Mouse (Mus musculus) liver, embryonic 11.5 days (tissue): ENCODE data around the gene Enpep. TPM values are rescaled to one million over a fixed set of nuclear protein-coding genes. Genes with fewer than 3 reads are reported as not detected.

Source experiments
- ATAC-seq: fragments of 200-750 bp; cut with Nextera tagmentation; replicated peaks from 2 replicates; pipeline ENCODE4 v1.8.0; 2017; ENCODE audit warnings: moderate number of reproducible peaks, mild to moderate bottlenecking, moderate TSS enrichment, moderate library complexity; ENCODE audit not compliant: low FRiP score
- DNase-seq: peaks from one replicate; pipeline ENCODE4 v3.0.0-alpha.2; 2017; ENCODE audit warnings: low spot score
- H3K27ac ChIP-seq: fragments of 300-500 bp; sonication (generic); 2 replicates; pipeline ENCODE4 v1.5.1; 2014; ENCODE audit warnings: mild to moderate bottlenecking, low read depth, low read length, control low read depth
- H3K27me3 ChIP-seq: fragments of 300-500 bp; sonication (generic); replicated peaks from 2 replicates; pipeline ENCODE4 v1.6.1; 2014; ENCODE audit warnings: low read length, mixed read lengths; ENCODE audit not compliant: control insufficient read depth, insufficient read depth
- H3K36me3 ChIP-seq: fragments of 300-500 bp; sonication (generic); 2 replicates; pipeline ENCODE4 v1.6.1; 2014; ENCODE audit warnings: mild to moderate bottlenecking, low read length, moderate library complexity, mixed read lengths; ENCODE audit not compliant: control insufficient read depth, insufficient read depth
- H3K4me1 ChIP-seq: fragments of 300-500 bp; sonication (generic); replicated peaks from 2 replicates; pipeline ENCODE4 v1.6.1; 2014; ENCODE audit warnings: low read length, mixed read lengths; ENCODE audit not compliant: control insufficient read depth, insufficient read depth
- H3K4me2 ChIP-seq: fragments of 300-500 bp; sonication (generic); 2 replicates; pipeline ENCODE4 v1.6.1; 2014; ENCODE audit warnings: mild to moderate bottlenecking, control low read depth, moderate library complexity
- H3K4me3 ChIP-seq: fragments of 300-500 bp; sonication (generic); 2 replicates; pipeline ENCODE4 v1.5.1; 2014; ENCODE audit warnings: low read depth, low read length, control low read depth
- H3K9ac ChIP-seq: fragments of 300-500 bp; sonication (generic); 2 replicates; pipeline ENCODE4 v1.6.1; 2014; ENCODE audit warnings: low read depth, low read length, control low read depth
- H3K9me3 ChIP-seq: fragments of 300-500 bp; sonication (generic); 2 replicates; pipeline ENCODE4 v1.6.1; 2016; ENCODE audit warnings: low read length, inconsistent platforms, mixed read lengths; ENCODE audit not compliant: control insufficient read depth
- WGBS: fragments of 180-500 bp; shearing (Covaris S2); extraction: QIAGEN DNeasy Blood & Tissue Kit; methylation state at CpG from one replicate; pipeline ENCODE4 v1.1.7; 2014; 5-methylcytosine and 5-hydroxymethylcytosine counted together
- polyA plus RNA-seq: library from polyadenylated mRNA; unstranded; fragments of >200 nt; fragmentation: Nextera tagmentation; extraction: Ambion mirVana; gene quantifications from 2 replicates; pipeline ENCODE4 v1.2.1, GENCODE M21; 2014

The Enpep gene
- polyA plus RNA-seq, 1 experiment from 2014 or later: 4.3 TPM

- no peak overlapping the region for H3K4me3 ChIP-seq
- H3K36me3 ChIP-seq: no peaks in the 10 kb centered on the region
- no peak overlapping the region for H3K4me2 ChIP-seq
- ATAC-seq: no peak
- H3K9ac ChIP-seq: no peak overlapping the region
- WGBS: 43% methylated on average over 10 of the region's 10 CpGs
- no peaks in the 10 kb centered on the region for H3K9me3 ChIP-seq
- H3K27me3 ChIP-seq: no peaks in the 10 kb centered on the region
- H3K27ac ChIP-seq: no peak overlapping the region
- no peaks in the 10 kb centered on the region for H3K4me1 ChIP-seq
- DNase-seq: no peak
These were observed 24.3 kb downstream of the Enpep start for GRCm38 (mm10) chr3:129308102-129308752.

GRCm38 (mm10) chr3:129303941-129304340 is 28.6 kb downstream of the Enpep start:
- Histone ChIP-seq H3K36me3 (no peaks in the 10 kb centered on the region), H3K4me3 (no peak overlapping the region), H3K4me2 (no peak overlapping the region), H3K27ac (no peak overlapping the region), H3K4me1 (no peaks in the 10 kb centered on the region), H3K9ac (no peak overlapping the region), H3K27me3 (no peaks in the 10 kb centered on the region), H3K9me3 (no peaks in the 10 kb centered on the region)
- DNase-seq (no peak), ATAC-seq (no peak)
- 14% methylated on average over 3 of the region's 3 CpGs for WGBS

DNA sequence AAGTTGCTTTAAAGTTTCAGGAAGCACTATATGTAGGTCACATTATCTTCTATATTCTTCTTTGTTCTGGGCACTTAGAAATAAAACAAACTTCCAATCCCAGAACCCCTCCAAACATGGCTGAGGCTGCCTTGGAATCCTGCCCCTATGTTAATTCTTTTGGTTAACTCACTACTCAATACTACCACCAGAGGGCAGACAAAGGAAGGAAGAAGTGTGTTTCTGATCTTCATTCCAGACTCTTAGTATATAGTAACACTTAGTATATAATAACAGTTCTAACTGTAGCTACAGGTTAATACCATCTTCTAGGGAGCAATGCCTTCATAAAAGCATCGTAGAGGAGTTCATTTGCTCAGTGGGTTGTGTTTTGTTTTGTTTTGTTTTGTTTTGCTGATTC is 32.6 kb downstream of the Enpep start:
- DNase-seq (no peak), ATAC-seq (no peak)
- Histone ChIP-seq H3K36me3 (no peaks in the 10 kb centered on the region), H3K4me3 (no peak overlapping the region), H3K9ac (no peak overlapping the region), H3K4me1 (no peaks in the 10 kb centered on the region), H3K9me3 (no peaks in the 10 kb centered on the region), H3K4me2 (no peak overlapping the region), H3K27me3 (no peaks in the 10 kb centered on the region), H3K27ac (no peak overlapping the region)
- WGBS: 49% methylated on average over 1 of the region's 1 CpGs

GRCm38 (mm10) chr3:129298606-129299005 is 33.9 kb downstream of the Enpep start:
- H3K4me3 ChIP-seq: no peak overlapping the region
- no peak overlapping the region for H3K27ac ChIP-seq
- H3K4me1 ChIP-seq: no peaks in the 10 kb centered on the region
- no peaks in the 10 kb centered on the region for H3K27me3 ChIP-seq
- WGBS: 75% methylated on average over 8 of the region's 8 CpGs
- DNase-seq: no peak
- H3K9ac ChIP-seq: no peak overlapping the region
- no peaks in the 10 kb centered on the region for H3K9me3 ChIP-seq
- no peak overlapping the region for H3K4me2 ChIP-seq
- H3K36me3 ChIP-seq: no peaks in the 10 kb centered on the region
- no peak for ATAC-seq

- Histone ChIP-seq H3K4me2 (no peak overlapping the region), H3K27me3 (no peaks in the 10 kb centered on the region), H3K4me3 (no peak overlapping the region), H3K36me3 (no peaks in the 10 kb centered on the region), H3K27ac (no peak overlapping the region), H3K4me1 (no peaks in the 10 kb centered on the region), H3K9ac (no peak overlapping the region), H3K9me3 (no peaks in the 10 kb centered on the region)
- DNase-seq (no peak), ATAC-seq (no peak)
- 57% methylated on average over 5 of the region's 5 CpGs for WGBS
These were observed 35.5 kb downstream of the Enpep start for GRCm38 (mm10) chr3:129296994-129297393.

- H3K36me3 ChIP-seq: no peaks in the 10 kb centered on the region
- no peaks in the 10 kb centered on the region for H3K4me1 ChIP-seq
- no peak overlapping the region for H3K4me3 ChIP-seq
- no peaks in the 10 kb centered on the region for H3K27me3 ChIP-seq
- no peaks in the 10 kb centered on the region for H3K9me3 ChIP-seq
- ATAC-seq: no peak
- DNase-seq: no peak
- H3K4me2 ChIP-seq: no peak overlapping the region
- H3K27ac ChIP-seq: no peak overlapping the region
- no peak overlapping the region for H3K9ac ChIP-seq
- WGBS: 68% methylated on average over 2 of the region's 2 CpGs
These were observed 36.6 kb downstream of the Enpep start for GRCm38 (mm10) chr3:129295883-129296282.

DNA sequence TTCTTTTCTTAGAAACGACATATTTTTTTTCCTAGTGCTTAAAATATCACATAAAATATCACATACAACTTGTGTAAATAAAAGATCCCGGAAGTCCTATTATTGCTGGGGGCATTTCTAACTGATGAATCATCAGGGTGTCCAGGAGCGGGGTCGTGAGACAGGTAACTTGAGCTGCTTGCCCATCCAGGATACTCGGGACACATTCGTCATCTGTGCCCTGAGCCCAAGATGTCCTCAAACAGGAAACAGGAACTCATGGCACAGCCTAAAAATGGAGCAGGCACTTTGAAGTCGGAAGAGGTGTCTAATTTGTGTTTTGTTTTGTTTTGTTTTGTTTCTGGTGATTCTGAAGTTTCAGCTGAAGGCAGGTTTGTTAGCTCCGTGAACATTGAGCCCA is 43.0 kb downstream of the Enpep start:
- Histone ChIP-seq H3K36me3 (no peaks in the 10 kb centered on the region), H3K9ac (no peak overlapping the region), H3K9me3 (no peaks in the 10 kb centered on the region), H3K27me3 (no peaks in the 10 kb centered on the region), H3K4me1 (no peaks in the 10 kb centered on the region), H3K27ac (no peak overlapping the region), H3K4me3 (no peak overlapping the region), H3K4me2 (no peak overlapping the region)
- DNase-seq (no peak), ATAC-seq (no peak)
- WGBS: 63% methylated on average over 8 of the region's 8 CpGs

- no peak overlapping the region for H3K27ac ChIP-seq
- H3K4me2 ChIP-seq: no peak overlapping the region
- DNase-seq (no peak), ATAC-seq (no peak)
- H3K36me3 ChIP-seq: no peaks in the 10 kb centered on the region
- 81% methylated on average over 8 of the region's 8 CpGs for WGBS
- no peak overlapping the region for H3K9ac ChIP-seq
- H3K9me3 ChIP-seq: no peaks in the 10 kb centered on the region
- H3K4me3 ChIP-seq: no peak overlapping the region
- H3K4me1 ChIP-seq: no peaks in the 10 kb centered on the region
- H3K27me3 ChIP-seq: no peaks in the 10 kb centered on the region
These were observed 45.4 kb downstream of the Enpep start for GRCm38 (mm10) chr3:129287140-129287539.

- H3K9ac ChIP-seq: no peak overlapping the region
- no peak for ATAC-seq
- H3K4me1 ChIP-seq: no peaks in the 10 kb centered on the region
- H3K4me3 ChIP-seq: no peak overlapping the region
- no peak overlapping the region for H3K27ac ChIP-seq
- 61% methylated on average over 7 of the region's 7 CpGs for WGBS
- no peaks in the 10 kb centered on the region for H3K36me3 ChIP-seq
- DNase-seq: no peak
- no peaks in the 10 kb centered on the region for H3K9me3 ChIP-seq
- no peaks in the 10 kb centered on the region for H3K27me3 ChIP-seq
- no peak overlapping the region for H3K4me2 ChIP-seq
These were observed 46.1 kb downstream of the Enpep start for GRCm38 (mm10) chr3:129286426-129286825.
